In genomic region chr14:62838336-62838735, GRCm38 (mm10) we compare ENCODE assay signal across 8 mouse cellular contexts. TPM values are rescaled to one million over a fixed set of nuclear protein-coding genes. Genes with fewer than 3 reads are reported as not detected.
DNase-seq lines count a peak whose midpoint lies in the region; ATAC-seq lines count a peak whose summit lies in the region.

No protein-coding gene starts in this region.

- no peaks in the 10 kb centered on the region for H3K36me3 ChIP-seq in erythroblast, embryonic 14.5 days (ENCODE audit: control insufficient read depth)
- H3K36me3 ChIP-seq in forebrain, embryonic 10.5 days (replicated peaks) = peaks cover 13% of the 10 kb centered on the region
- H3K36me3 ChIP-seq in intestine, embryonic 16.5 days (ENCODE audit: control insufficient read depth, insufficient read depth, low read length) = no peaks in the 10 kb centered on the region
- H3K36me3 ChIP-seq in megakaryocyte, embryonic 14.5 days (replicated peaks; ENCODE audit: low read length) = peaks cover 8% of the 10 kb centered on the region

- peak overlapping the region; percentile 82 for H3K4me2 ChIP-seq in intestine, embryonic 16.5 days (ENCODE audit: low read depth, low read length)

- H3K27me3 ChIP-seq in erythroblast, embryonic 14.5 days (ENCODE audit: control insufficient read depth) = peaks cover 18% of the 10 kb centered on the region
- no peaks in the 10 kb centered on the region for H3K27me3 ChIP-seq in forebrain, embryonic 10.5 days (ENCODE audit: poor library complexity, severe bottlenecking)
- H3K27me3 ChIP-seq in intestine, embryonic 16.5 days (replicated peaks; ENCODE audit: control insufficient read depth, insufficient read depth, low read length) = no peaks in the 10 kb centered on the region
- H3K27me3 ChIP-seq in megakaryocyte, embryonic 14.5 days (replicated peaks) = peaks cover 6% of the 10 kb centered on the region

- H3K4me3 ChIP-seq in erythroblast, embryonic 14.5 days (replicated peaks) = peak overlapping the region; percentile 74
- H3K4me3 ChIP-seq in forebrain, embryonic 10.5 days = peak overlapping the region; percentile 81
- peak overlapping the region; percentile 88 for H3K4me3 ChIP-seq in intestine, embryonic 16.5 days (ENCODE audit: low read length)
- peak overlapping the region; percentile 92 for H3K4me3 ChIP-seq in megakaryocyte, embryonic 14.5 days (replicated peaks)

- H3K9ac ChIP-seq in intestine, embryonic 16.5 days (ENCODE audit: low read depth, low read length) = peak overlapping the region; percentile 81

- 15% methylated on average over 9 of the region's 9 CpGs for WGBS in forebrain, embryonic 10.5 days
- 11% methylated on average over 9 of the region's 9 CpGs for WGBS in intestine, embryonic 16.5 days

- peaks cover 18% of the 10 kb centered on the region for H3K4me1 ChIP-seq in erythroblast, embryonic 14.5 days (ENCODE audit: control insufficient read depth)
- peaks cover 40% of the 10 kb centered on the region for H3K4me1 ChIP-seq in forebrain, embryonic 10.5 days
- H3K4me1 ChIP-seq in intestine, embryonic 16.5 days (ENCODE audit: control insufficient read depth, insufficient read depth, low read length) = no peaks in the 10 kb centered on the region
- peaks cover 13% of the 10 kb centered on the region for H3K4me1 ChIP-seq in megakaryocyte, embryonic 14.5 days

- H3K9me3 ChIP-seq in erythroblast, embryonic 14.5 days (ENCODE audit: control insufficient read depth, low read length) = peaks cover 2% of the 10 kb centered on the region; the same call in 1 of the 2 replicates
- H3K9me3 ChIP-seq in forebrain, embryonic 10.5 days = no peaks in the 10 kb centered on the region; the same call in 1 of the 2 replicates
- H3K9me3 ChIP-seq in intestine, embryonic 16.5 days (ENCODE audit: control insufficient read depth, low read length) = no peaks in the 10 kb centered on the region
- peaks cover 8% of the 10 kb centered on the region for H3K9me3 ChIP-seq in megakaryocyte, embryonic 14.5 days

- peak overlapping the region; percentile 89 for H3K27ac ChIP-seq in forebrain, embryonic 10.5 days
- peak overlapping the region; percentile 42 for H3K27ac ChIP-seq in intestine, embryonic 16.5 days (ENCODE audit: low read length)

- DNase-seq in forebrain, embryonic 10.5 days (ENCODE audit: extremely low spot score, low spot score) = no peak
- DNase-seq in cerebellum, postnatal 10 days = no peak
- DNase-seq in ovary, adult 18-20 months (ENCODE audit: low spot score) = no peak
- DNase-seq in adrenal gland, postnatal 36 days = no peak

- no peak for ATAC-seq in erythroblast, adult 5-6 weeks (replicated peaks; ENCODE audit: low FRiP score, poor library complexity, severe bottlenecking)
- no peak for ATAC-seq in intestine, embryonic 16.5 days

RNA-seq across cellular contexts. Expression of gene Wdfy2, which starts 0.9 kb away (rescaled TPM):
- polyA plus RNA-seq in erythroblast, embryonic 14.5 days (2012) = under 0.01 and 0.01 TPM in 2 replicates
- total RNA-seq in erythroblast, adult 5-6 weeks (2015; ENCODE audit: low replicate concordance) = 4.8 and 7.9 TPM in 2 replicates
- 4.7 and 8.0 TPM in 2 replicates for total RNA-seq in erythroblast, adult 5-6 weeks (2017; ENCODE audit: low replicate concordance)
- 15.5 TPM in 2 replicates for polyA plus RNA-seq in forebrain, embryonic 10.5 days (2016; fragmentation: Nextera tagmentation; extraction: Ambion mirVana)
- 3.1 and 3.8 TPM in 2 replicates for polyA plus RNA-seq in intestine, embryonic 16.5 days (2015; fragmentation: Nextera tagmentation; extraction: Ambion mirVana)
- polyA plus RNA-seq in megakaryocyte, embryonic 14.5 days (2012; ENCODE audit: insufficient read depth, low replicate concordance) = 0.49 and 0.56 TPM in 2 replicates
- total RNA-seq in adrenal gland, postnatal 36 days (2021) = 10 to 100 TPM; 33.4 to 41.0 TPM
